Mouse (Mus musculus): ENCODE results near the gene Cluap1.

- TF ChIP-seq GATA1 (IDR thresholded peaks at IDR 0.05; ENCODE audit: low read length) = no peak
- no peak for TF ChIP-seq TAL1 (IDR thresholded peaks at IDR 0.05; ENCODE audit: low read length)
These were observed 50.7 kb downstream of the Cluap1 start for GRCm38 (mm10) chr16:3959261-3959660.
